Mouse (Mus musculus) kidney, postnatal 0 days (tissue): Measurements from ENCODE around the gene Samd5. TPM values are rescaled to one million over a fixed set of nuclear protein-coding genes. Genes with fewer than 3 reads are reported as not detected.

Source experiments
- ATAC-seq: fragments of 200-750 bp; cut with Nextera tagmentation; replicated peaks from 2 replicates; pipeline ENCODE4 v1.8.0; 2017; ENCODE audit warnings: low read depth, moderate number of reproducible peaks, moderate TSS enrichment, moderate library complexity; ENCODE audit not compliant: low FRiP score
- DNase-seq: peaks from one replicate; pipeline ENCODE4 v3.0.0-alpha.2; 2016; ENCODE audit warnings: low spot score
- H3K27ac ChIP-seq: fragments of 300-500 bp; sonication (generic); 2 replicates; pipeline ENCODE4 v1.5.1; 2014; ENCODE audit warnings: mild to moderate bottlenecking
- H3K27me3 ChIP-seq: fragments of 300-500 bp; sonication (generic); 2 replicates; pipeline ENCODE4 v1.6.1; 2014; ENCODE audit warnings: low read length, mixed read lengths; ENCODE audit not compliant: insufficient read depth
- H3K36me3 ChIP-seq: fragments of 300-500 bp; sonication (generic); 2 replicates; pipeline ENCODE4 v1.6.1; 2014; ENCODE audit warnings: low read length, mixed read lengths; ENCODE audit not compliant: insufficient read depth
- H3K4me1 ChIP-seq: fragments of 300-500 bp; sonication (generic); replicated peaks from 2 replicates; pipeline ENCODE4 v1.6.1; 2014; ENCODE audit warnings: antibody characterized with exemption, low read length, mixed read lengths; ENCODE audit not compliant: insufficient read depth
- H3K4me2 ChIP-seq: fragments of 300-500 bp; sonication (generic); 2 replicates; pipeline ENCODE4 v1.6.1; 2014; ENCODE audit warnings: mild to moderate bottlenecking, low read length, moderate library complexity, mixed read lengths
- H3K4me3 ChIP-seq: fragments of 300-500 bp; sonication (generic); replicated peaks from 2 replicates; pipeline ENCODE4 v1.5.1; 2014; ENCODE audit warnings: low read depth, low read length
- H3K9ac ChIP-seq: fragments of 300-500 bp; sonication (generic); 2 replicates; pipeline ENCODE4 v1.6.1; 2014; ENCODE audit warnings: low read depth, low read length
- H3K9me3 ChIP-seq: fragments of 300-500 bp; sonication (generic); replicated peaks from 2 replicates; pipeline ENCODE4 v1.6.1; 2016; ENCODE audit warnings: low read length, inconsistent platforms, mixed read lengths
- CTCF ChIP-seq: IDR thresholded peaks from 2 replicates; pipeline ENCODE4 v1.5.1; 2016; ENCODE audit warnings: antibody characterized with exemption, low read depth, mild to moderate bottlenecking, moderate library complexity
- WGBS: fragments of 180-500 bp; shearing (Covaris S2); extraction: QIAGEN DNeasy Blood & Tissue Kit; methylation state at CpG from one replicate; pipeline ENCODE4 v1.1.7; 2014; 5-methylcytosine and 5-hydroxymethylcytosine counted together
- polyA plus RNA-seq: library from polyadenylated mRNA; unstranded; fragments of >200 nt; fragmentation: Nextera tagmentation; extraction: Ambion mirVana; gene quantifications from 2 replicates; pipeline ENCODE4 v1.2.1, GENCODE M21; 2015

Samd5 gene
- polyA plus RNA-seq, 1 experiment from 2014 or later, result 1.7 TPM

DNA sequence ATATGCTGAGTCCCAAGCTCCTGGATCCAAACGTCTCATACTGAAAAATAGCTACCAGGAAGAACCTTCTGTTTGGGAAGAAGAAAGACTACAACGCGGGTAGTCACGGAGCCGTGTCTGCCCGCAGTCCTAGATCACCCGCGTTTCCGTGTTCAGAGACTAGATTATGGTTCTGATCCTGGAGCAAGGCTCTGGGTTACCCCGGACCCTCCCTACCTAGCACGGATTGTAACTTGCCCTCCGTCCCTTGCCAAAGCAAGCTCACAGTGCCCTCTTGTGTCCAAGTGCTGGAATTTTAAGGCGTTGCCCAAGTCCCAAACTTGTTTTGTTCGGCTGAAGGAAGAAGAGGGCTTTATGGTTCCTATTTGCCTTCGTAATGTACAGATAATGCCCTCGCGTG is 1.9 kb upstream of the Samd5 start:
- H3K9ac ChIP-seq, result no peak overlapping the region; the same call in 1 of the 2 replicates
- DNase-seq, result peak; percentile 95
- H3K36me3 ChIP-seq, result no peaks in the 10 kb centered on the region
- peak; percentile 97 for TF ChIP-seq CTCF
- 0 out of 2 replicates have a peak overlapping the region, but pooled peaks have one; percentile 5 for H3K4me3 ChIP-seq
- ATAC-seq, result peak; percentile 45; the same call in 1 of the 2 replicates
- no peak overlapping the region for H3K27ac ChIP-seq
- H3K27me3 ChIP-seq, result 0 out of 2 replicates have a peak, but pooled peaks cover 4% of the 10 kb centered on the region
- WGBS, result 1% methylated on average over 17 of the region's 17 CpGs
- peaks cover 9% of the 10 kb centered on the region; the same call in 1 of the 2 replicates for H3K4me1 ChIP-seq
- H3K9me3 ChIP-seq, result no peaks in the 10 kb centered on the region
- peak overlapping the region; percentile 54 for H3K4me2 ChIP-seq

DNA sequence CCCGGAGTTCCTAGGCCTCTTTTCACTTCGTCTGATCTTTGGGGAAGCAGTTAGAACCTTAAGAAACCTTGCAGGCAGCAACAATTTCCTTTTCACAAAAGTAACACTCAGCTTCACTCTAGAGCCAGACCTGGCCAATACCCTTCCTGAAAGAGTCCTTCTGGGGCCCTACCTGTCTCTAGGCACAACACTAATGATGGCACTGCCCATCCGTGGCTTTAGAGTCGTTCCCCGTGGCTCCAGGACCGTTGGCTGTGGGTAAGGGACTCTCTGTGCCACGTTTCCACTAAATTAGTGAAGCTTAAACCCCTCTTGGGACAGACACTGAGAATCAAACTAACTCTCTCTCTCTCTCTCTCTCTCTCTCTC is 1.4 kb upstream of the Samd5 start:
- Histone ChIP-seq H3K9ac (no peak overlapping the region), H3K36me3 (no peaks in the 10 kb centered on the region), H3K4me3 (no peak overlapping the region), H3K9me3 (no peaks in the 10 kb centered on the region), H3K27ac (no peak overlapping the region), H3K4me2 (no peak overlapping the region; the same call in 1 of the 2 replicates), H3K27me3 (0 out of 2 replicates have a peak, but pooled peaks cover 4% of the 10 kb centered on the region), H3K4me1 (peaks cover 9% of the 10 kb centered on the region; the same call in 1 of the 2 replicates)
- ATAC-seq, result no peak
- 13% methylated on average over 7 of the region's 7 CpGs for WGBS
- TF ChIP-seq CTCF, result no peak
- no peak for DNase-seq

DNA sequence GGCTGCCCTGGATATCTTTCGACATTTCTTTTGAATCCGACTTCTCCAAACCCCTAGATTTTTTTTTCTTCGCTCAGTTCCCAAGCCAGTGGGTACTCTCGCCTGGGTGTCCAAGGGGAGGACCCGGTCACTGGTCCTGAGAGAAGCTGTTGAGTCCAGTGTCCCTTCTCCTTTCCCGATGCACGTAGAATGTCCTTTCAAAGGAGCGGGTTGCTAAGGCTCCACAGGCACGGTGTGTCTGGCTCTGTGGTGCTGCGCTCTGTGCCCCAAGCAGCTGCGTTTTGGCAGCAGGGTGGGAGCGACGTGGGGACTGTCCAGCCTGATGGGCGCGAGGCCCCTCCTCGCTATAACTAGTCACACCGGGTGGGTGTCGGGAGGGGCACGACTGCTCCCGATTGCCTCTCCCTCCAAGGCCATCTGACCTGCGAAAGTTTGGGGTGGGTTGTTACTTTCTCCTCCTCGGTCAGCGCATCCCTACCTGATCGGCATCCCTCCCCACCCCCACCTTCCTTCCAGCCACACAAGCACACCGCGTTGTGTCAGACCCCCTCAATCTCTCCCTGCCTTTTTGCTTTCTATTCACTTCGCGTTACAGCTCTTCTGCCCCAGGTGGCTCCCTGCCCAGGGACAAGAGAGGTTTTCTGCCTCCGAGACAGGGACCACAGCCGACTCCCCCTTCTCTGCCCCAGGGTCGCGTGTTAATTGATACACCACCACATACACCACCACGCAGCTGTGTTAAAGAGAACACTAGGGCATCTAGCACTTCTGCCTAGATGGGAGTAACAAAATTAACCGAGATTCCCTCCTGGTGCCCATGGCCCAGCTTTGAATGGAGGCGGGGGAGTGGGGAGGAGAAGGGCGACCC is 776 bp upstream of the Samd5 start:
- no peak overlapping the region for H3K27ac ChIP-seq
- ATAC-seq, result peak; percentile 45
- H3K4me3 ChIP-seq, result peak overlapping the region; percentile 63
- no peak overlapping the region; the same call in 1 of the 2 replicates for H3K9ac ChIP-seq
- peaks cover 9% of the 10 kb centered on the region; the same call in 1 of the 2 replicates for H3K4me1 ChIP-seq
- no peaks in the 10 kb centered on the region for H3K9me3 ChIP-seq
- peak; percentile 47 for DNase-seq
- 5% methylated on average over 36 of the region's 36 CpGs for WGBS
- H3K36me3 ChIP-seq, result no peaks in the 10 kb centered on the region
- no peak for TF ChIP-seq CTCF
- H3K4me2 ChIP-seq, result peak overlapping the region; percentile 99
- 0 out of 2 replicates have a peak, but pooled peaks cover 4% of the 10 kb centered on the region for H3K27me3 ChIP-seq

- 0 out of 2 replicates have a peak, but pooled peaks cover 4% of the 10 kb centered on the region for H3K27me3 ChIP-seq
- no peak for ATAC-seq
Measured at GRCm38 (mm10) chr10:9673276-9673675, 1.7 kb downstream of the Samd5 start.

DNA sequence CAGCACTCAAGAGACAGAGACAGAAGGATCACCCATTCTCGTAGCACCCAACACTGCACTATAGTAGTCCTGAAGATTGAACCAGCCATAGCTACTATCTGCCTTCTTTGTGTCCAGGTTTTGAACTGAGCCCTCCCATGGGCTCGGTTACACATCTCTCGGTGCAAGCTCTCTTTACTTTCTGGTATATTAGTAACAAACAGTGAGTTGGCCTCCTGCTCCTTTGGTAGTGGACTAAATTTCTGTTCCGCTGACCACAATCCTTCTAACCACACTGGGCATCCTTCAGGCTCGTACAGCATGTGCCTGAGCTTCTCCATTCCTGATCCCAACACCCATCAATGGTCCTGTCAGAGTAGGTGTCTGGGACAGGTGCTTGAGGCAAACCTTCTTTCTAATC is 2.3 kb downstream of the Samd5 start:
- H3K9ac ChIP-seq, result no peak overlapping the region
- no peak for TF ChIP-seq CTCF
- H3K4me1 ChIP-seq, result peaks cover 9% of the 10 kb centered on the region; the same call in 1 of the 2 replicates
- DNase-seq (no peak), ATAC-seq (no peak)
- H3K9me3 ChIP-seq, result no peaks in the 10 kb centered on the region
- H3K27me3 ChIP-seq, result 0 out of 2 replicates have a peak, but pooled peaks cover 4% of the 10 kb centered on the region
- 90% methylated on average over 5 of the region's 5 CpGs for WGBS
- H3K4me3 ChIP-seq, result no peak overlapping the region
- H3K36me3 ChIP-seq, result no peaks in the 10 kb centered on the region
- H3K27ac ChIP-seq, result no peak overlapping the region
- H3K4me2 ChIP-seq, result no peak overlapping the region

More at GRCm38 (mm10) chr10:9673276-9673675, 1.7 kb downstream of the Samd5 start:
- H3K4me1 ChIP-seq, result peaks cover 9% of the 10 kb centered on the region; the same call in 1 of the 2 replicates
- no peak overlapping the region for H3K27ac ChIP-seq
- H3K9ac ChIP-seq, result no peak overlapping the region
- H3K36me3 ChIP-seq, result no peaks in the 10 kb centered on the region
- no peaks in the 10 kb centered on the region for H3K9me3 ChIP-seq
- peak overlapping the region; percentile 13; the same call in 1 of the 2 replicates for H3K4me2 ChIP-seq
- DNase-seq, result no peak
- no peak for TF ChIP-seq CTCF
- no peak overlapping the region for H3K4me3 ChIP-seq

- no peak for DNase-seq
- peaks cover 5% of the 10 kb centered on the region; the same call in 1 of the 2 replicates for H3K4me1 ChIP-seq
- WGBS, result 82% methylated on average over 6 of the region's 6 CpGs
- H3K36me3 ChIP-seq, result no peaks in the 10 kb centered on the region
- TF ChIP-seq CTCF, result no peak
- H3K27ac ChIP-seq, result no peak overlapping the region
- no peak overlapping the region for H3K9ac ChIP-seq
- H3K27me3 ChIP-seq, result no peaks in the 10 kb centered on the region
- no peaks in the 10 kb centered on the region for H3K9me3 ChIP-seq
- no peak overlapping the region for H3K4me3 ChIP-seq
- H3K4me2 ChIP-seq, result no peak overlapping the region
- no peak for ATAC-seq
Measured at GRCm38 (mm10) chr10:9670351-9670750, 4.7 kb downstream of the Samd5 start.
